Mouse (Mus musculus) limb, embryonic 10.5 days (tissue): ENCODE data around the gene Adcy6. TPM values are rescaled to one million over a fixed set of nuclear protein-coding genes. Genes with fewer than 3 reads are reported as not detected.

Experiments
- DNase-seq: peaks from one replicate; pipeline ENCODE4 v3.0.0-alpha.2; 2017; ENCODE audit warnings: low spot score
- H3K27ac ChIP-seq: fragments of 300-500 bp; sonication (generic); 2 replicates; pipeline ENCODE4 v1.5.1; 2016; ENCODE audit warnings: mild to moderate bottlenecking
- H3K27me3 ChIP-seq: fragments of 300-500 bp; sonication (generic); 2 replicates; pipeline ENCODE4 v1.6.1; 2016; ENCODE audit warnings: low read depth, mild to moderate bottlenecking; ENCODE audit not compliant: poor library complexity, severe bottlenecking
- H3K36me3 ChIP-seq: fragments of 300-500 bp; sonication (generic); 2 replicates; pipeline ENCODE4 v1.6.1; 2016; ENCODE audit warnings: mild to moderate bottlenecking, moderate library complexity
- H3K4me1 ChIP-seq: fragments of 300-500 bp; sonication (generic); 2 replicates; pipeline ENCODE4 v1.6.1; 2016
- H3K4me3 ChIP-seq: fragments of 300-500 bp; sonication (generic); 2 replicates; pipeline ENCODE4 v1.5.1; 2016; ENCODE audit warnings: mild to moderate bottlenecking, moderate library complexity
- H3K9me3 ChIP-seq: fragments of 300-500 bp; sonication (generic); replicated peaks from 2 replicates; pipeline ENCODE4 v1.6.1; 2016; ENCODE audit warnings: mild to moderate bottlenecking
- WGBS: fragments of 180-500 bp; shearing (Covaris S2); methylation state at CpG from one replicate; pipeline ENCODE4 v1.1.7; 2016; 5-methylcytosine and 5-hydroxymethylcytosine counted together
- polyA plus RNA-seq: library from polyadenylated mRNA; unstranded; fragments of >200 nt; fragmentation: Nextera tagmentation; extraction: Ambion mirVana; gene quantifications from 2 replicates; pipeline ENCODE4 v1.2.1, GENCODE M21; 2016

The Adcy6 gene
- polyA plus RNA-seq, 1 experiment from 2014 or later: 16.5 TPM

GRCm38 (mm10) chr15:98622721-98623120, 12.8 kb upstream of the Adcy6 start:
- no peaks in the 10 kb centered on the region for H3K9me3 ChIP-seq
- H3K36me3 ChIP-seq: no peaks in the 10 kb centered on the region
- 31% methylated on average over 6 of the region's 6 CpGs for WGBS
- peaks cover 31% of the 10 kb centered on the region for H3K27me3 ChIP-seq
- H3K4me3 ChIP-seq: no peak overlapping the region
- H3K4me1 ChIP-seq: peaks cover 16% of the 10 kb centered on the region
- DNase-seq: no peak
- H3K27ac ChIP-seq: no peak overlapping the region

- DNase-seq: no peak
- Histone ChIP-seq H3K36me3 (no peaks in the 10 kb centered on the region), H3K27me3 (peaks cover 28% of the 10 kb centered on the region), H3K4me1 (peaks cover 16% of the 10 kb centered on the region), H3K4me3 (0 out of 2 replicates have a peak overlapping the region, but pooled peaks have one; percentile 4), H3K9me3 (no peaks in the 10 kb centered on the region), H3K27ac (no peak overlapping the region)
- 5% methylated on average over 7 of the region's 7 CpGs for WGBS
These were observed 12.3 kb upstream of the Adcy6 start for GRCm38 (mm10) chr15:98622199-98622598.

GRCm38 (mm10) chr15:98617176-98617537, 7.3 kb upstream of the Adcy6 start:
- Histone ChIP-seq H3K27ac (peak overlapping the region; percentile 27; the same call in 1 of the 2 replicates), H3K4me1 (peaks cover 32% of the 10 kb centered on the region)
- 2% methylated on average over 12 of the region's 12 CpGs for WGBS

GRCm38 (mm10) chr15:98616362-98617175, 6.7 kb upstream of the Adcy6 start:
- DNase-seq: peak; percentile 54
- H3K27ac ChIP-seq: peak overlapping the region; percentile 42; the same call in 1 of the 2 replicates
- no peaks in the 10 kb centered on the region for H3K36me3 ChIP-seq
- peaks cover 31% of the 10 kb centered on the region for H3K4me1 ChIP-seq
- peak overlapping the region; percentile 23 for H3K4me3 ChIP-seq
- peaks cover 7% of the 10 kb centered on the region; the same call in 1 of the 2 replicates for H3K27me3 ChIP-seq
- 32% methylated on average over 20 of the region's 20 CpGs for WGBS
- H3K9me3 ChIP-seq: no peaks in the 10 kb centered on the region

More at GRCm38 (mm10) chr15:98617176-98617537, 7.3 kb upstream of the Adcy6 start:
- DNase-seq: peak; percentile 90
- Histone ChIP-seq H3K9me3 (no peaks in the 10 kb centered on the region), H3K27me3 (peaks cover 10% of the 10 kb centered on the region; the same call in 1 of the 2 replicates), H3K36me3 (no peaks in the 10 kb centered on the region), H3K4me3 (peak overlapping the region; percentile 23)

GRCm38 (mm10) chr15:98615751-98616150, 5.9 kb upstream of the Adcy6 start:
- Histone ChIP-seq H3K27ac (peak overlapping the region; percentile 42; the same call in 1 of the 2 replicates), H3K4me1 (peaks cover 31% of the 10 kb centered on the region), H3K4me3 (no peak overlapping the region), H3K36me3 (no peaks in the 10 kb centered on the region), H3K9me3 (no peaks in the 10 kb centered on the region), H3K27me3 (peaks cover 7% of the 10 kb centered on the region; the same call in 1 of the 2 replicates)
- 79% methylated on average over 6 of the region's 6 CpGs for WGBS
- no peak for DNase-seq

- Histone ChIP-seq H3K4me1 (peaks cover 36% of the 10 kb centered on the region), H3K4me3 (no peak overlapping the region), H3K27me3 (no peaks in the 10 kb centered on the region), H3K36me3 (no peaks in the 10 kb centered on the region), H3K9me3 (no peaks in the 10 kb centered on the region), H3K27ac (peak overlapping the region; percentile 53; the same call in 1 of the 2 replicates)
- DNase-seq: no peak
- 57% methylated on average over 6 of the region's 6 CpGs for WGBS
These were observed 5.1 kb upstream of the Adcy6 start for GRCm38 (mm10) chr15:98614971-98615370.

GRCm38 (mm10) chr15:98614551-98614950, 4.7 kb upstream of the Adcy6 start:
- Histone ChIP-seq H3K27ac (peak overlapping the region; percentile 53; the same call in 1 of the 2 replicates), H3K4me1 (peaks cover 40% of the 10 kb centered on the region), H3K4me3 (no peak overlapping the region), H3K27me3 (no peaks in the 10 kb centered on the region), H3K36me3 (no peaks in the 10 kb centered on the region), H3K9me3 (no peaks in the 10 kb centered on the region)
- 83% methylated on average over 9 of the region's 9 CpGs for WGBS
- no peak for DNase-seq

GRCm38 (mm10) chr15:98612229-98612628, 2.4 kb upstream of the Adcy6 start:
- Histone ChIP-seq H3K4me3 (no peak overlapping the region), H3K9me3 (no peaks in the 10 kb centered on the region), H3K27me3 (no peaks in the 10 kb centered on the region), H3K27ac (no peak overlapping the region), H3K4me1 (peaks cover 58% of the 10 kb centered on the region), H3K36me3 (peaks cover 2% of the 10 kb centered on the region; the same call in 1 of the 2 replicates)
- no peak for DNase-seq
- WGBS: 92% methylated on average over 3 of the region's 3 CpGs

- peak overlapping the region; percentile 91 for H3K4me3 ChIP-seq
- H3K27me3 ChIP-seq: no peaks in the 10 kb centered on the region
- DNase-seq: peak; percentile 61
- H3K27ac ChIP-seq: peak overlapping the region; percentile 98
- H3K9me3 ChIP-seq: no peaks in the 10 kb centered on the region
- peaks cover 21% of the 10 kb centered on the region for H3K36me3 ChIP-seq
- WGBS: 4% methylated on average over 12 of the region's 12 CpGs
- H3K4me1 ChIP-seq: peaks cover 51% of the 10 kb centered on the region
These were observed 306 bp upstream of the Adcy6 start for GRCm38 (mm10) chr15:98610131-98610633.

GRCm38 (mm10) chr15:98608784-98609250, 1.1 kb downstream of the Adcy6 start:
- Histone ChIP-seq H3K27me3 (no peaks in the 10 kb centered on the region), H3K36me3 (peaks cover 35% of the 10 kb centered on the region), H3K27ac (peak overlapping the region; percentile 98), H3K4me1 (peaks cover 47% of the 10 kb centered on the region), H3K4me3 (peak overlapping the region; percentile 91), H3K9me3 (no peaks in the 10 kb centered on the region)
- 0% methylated on average over 11 of the region's 26 CpGs for WGBS
- DNase-seq: peak; percentile 61

- Histone ChIP-seq H3K36me3 (peaks cover 41% of the 10 kb centered on the region), H3K27ac (peak overlapping the region; percentile 98), H3K4me3 (peak overlapping the region; percentile 91), H3K27me3 (no peaks in the 10 kb centered on the region), H3K9me3 (no peaks in the 10 kb centered on the region), H3K4me1 (peaks cover 53% of the 10 kb centered on the region)
- peak; percentile 37 for DNase-seq
- WGBS: 19% methylated on average over 10 of the region's 10 CpGs
These were observed 1.7 kb downstream of the Adcy6 start for GRCm38 (mm10) chr15:98608058-98608783.

GRCm38 (mm10) chr15:98607557-98607956, 2.3 kb downstream of the Adcy6 start:
- peaks cover 47% of the 10 kb centered on the region for H3K36me3 ChIP-seq
- peaks cover 60% of the 10 kb centered on the region for H3K4me1 ChIP-seq

More at GRCm38 (mm10) chr15:98607557-98607956, 2.3 kb downstream of the Adcy6 start:
- Histone ChIP-seq H3K4me3 (peak overlapping the region; percentile 91), H3K27ac (peak overlapping the region; percentile 98; the same call in 1 of the 2 replicates), H3K27me3 (no peaks in the 10 kb centered on the region), H3K9me3 (no peaks in the 10 kb centered on the region)
- DNase-seq: no peak
- WGBS: 36% methylated on average over 4 of the region's 4 CpGs
